Mouse (Mus musculus) ES-E14 (cell line): ENCODE results near the gene Sucnr1. TPM values are rescaled to one million over a fixed set of nuclear protein-coding genes. Genes with fewer than 3 reads are reported as not detected.

Experiments
- DNase-seq: peaks from one replicate; pipeline ENCODE4 v3.0.0-alpha.2; 2013; ENCODE audit warnings: low read depth, low spot score
- H3K27ac ChIP-seq: 2 replicates; pipeline ENCODE4 v1.5.1; 2012; ENCODE audit warnings: low read depth, mild to moderate bottlenecking, low read length, moderate library complexity, mixed read lengths; ENCODE audit not compliant: poor library complexity, insufficient read depth, severe bottlenecking
- H3K36me3 ChIP-seq: 2 replicates; pipeline ENCODE4 v1.6.1; 2012; ENCODE audit warnings: mild to moderate bottlenecking, low read length, moderate library complexity, mixed read lengths; ENCODE audit not compliant: control insufficient read depth, poor library complexity, insufficient read depth, severe bottlenecking
- H3K4me1 ChIP-seq, 2 experiments: fragments of 150-350 bp in 1 of 2; sonication (generic) in 1 of 2; 2 replicates each; pipeline ENCODE4 v1.6.1; 2012; ENCODE audit warnings: low read length in 2 of 2, mild to moderate bottlenecking in 1 of 2, mixed read lengths in 1 of 2; ENCODE audit not compliant: control insufficient read depth in 2 of 2, insufficient read depth in 2 of 2, poor library complexity in 1 of 2
- H3K4me3 ChIP-seq, 2 experiments: fragments of 150-350 bp in 1 of 2; sonication (generic) in 1 of 2; 2 replicates each; pipeline ENCODE4 v1.5.1; 2012; ENCODE audit warnings: low read length in 2 of 2, low read depth in 1 of 2, mild to moderate bottlenecking in 1 of 2, mixed read lengths in 1 of 2; ENCODE audit not compliant: insufficient read depth in 1 of 2, poor library complexity in 1 of 2, severe bottlenecking in 1 of 2
- H3K9ac ChIP-seq: 2 replicates; pipeline ENCODE4 v1.6.1; 2012; ENCODE audit warnings: low read depth, mild to moderate bottlenecking, low read length, mixed read lengths; ENCODE audit not compliant: poor library complexity, insufficient read depth, severe bottlenecking
- H3K9me3 ChIP-seq: fragments of 150-350 bp; sonication (generic); 2 replicates; pipeline ENCODE4 v1.6.1; 2012; ENCODE audit warnings: low read depth, mild to moderate bottlenecking, low read length; ENCODE audit not compliant: control insufficient read depth, insufficient read depth
- CHD2 ChIP-seq: IDR thresholded peaks from 2 replicates; pipeline ENCODE4 v1.6.1; 2014; ENCODE audit warnings: mild to moderate bottlenecking, low read depth, low read length, inconsistent platforms
- HCFC1 ChIP-seq: IDR thresholded peaks from 2 replicates; pipeline ENCODE4 v1.6.1; 2012; ENCODE audit warnings: low read length, inconsistent platforms, borderline replicate concordance; ENCODE audit not compliant: insufficient read depth
- MAFK ChIP-seq: IDR thresholded peaks from 2 replicates; pipeline ENCODE4 v1.6.1; 2014; ENCODE audit warnings: mild to moderate bottlenecking, low read depth, low read length, inconsistent platforms; ENCODE audit not compliant: insufficient read depth
- ZC3H11A ChIP-seq: IDR thresholded peaks from 2 replicates; pipeline ENCODE4 v1.6.1; 2012; ENCODE audit warnings: low read depth, mild to moderate bottlenecking, inconsistent platforms, low read length, borderline replicate concordance
- ZNF384 ChIP-seq: IDR thresholded peaks from 2 replicates; pipeline ENCODE4 v1.6.1; 2012; ENCODE audit warnings: low read depth, low read length, inconsistent platforms
- in situ Hi-C, 2 experiments: fragments of 600-800 bp; cut with MboI; formaldehyde crosslinking; loops; one replicate each; pipeline ENCODE4 v1.15.1; 2025; ENCODE audit warnings: low sequenced_read_pairs in 2 of 2, inconsistent platforms in 1 of 2; ENCODE audit not compliant: unreplicated experiment in 2 of 2
- total RNA-seq: library from RNA; depleted of rRNA; stranded (reverse); fragments of 300-350 nt; gene quantifications from 2 replicates; pipeline ENCODE4 v1.2.3, GENCODE M21; 2012

The Sucnr1 gene
- total RNA-seq, 1 experiment, result not detected

- in situ Hi-C loops, result no loop called here
- Histone ChIP-seq H3K9ac (no peak overlapping the region), H3K27ac (no peak overlapping the region), H3K36me3 (no peaks in the 10 kb centered on the region), H3K9me3 (no peaks in the 10 kb centered on the region), H3K4me3 (no peak overlapping the region), H3K4me1 (no peaks in the 10 kb centered on the region)
- no peak for DNase-seq
- TF ChIP-seq ZC3H11A, result no peak
- no peak for TF ChIP-seq ZNF384
- TF ChIP-seq CHD2, result no peak
- TF ChIP-seq MAFK, result no peak
- no peak for TF ChIP-seq HCFC1
These were observed 32.9 kb downstream of the Sucnr1 start for GRCm38 (mm10) chr3:60114571-60114970.

DNA sequence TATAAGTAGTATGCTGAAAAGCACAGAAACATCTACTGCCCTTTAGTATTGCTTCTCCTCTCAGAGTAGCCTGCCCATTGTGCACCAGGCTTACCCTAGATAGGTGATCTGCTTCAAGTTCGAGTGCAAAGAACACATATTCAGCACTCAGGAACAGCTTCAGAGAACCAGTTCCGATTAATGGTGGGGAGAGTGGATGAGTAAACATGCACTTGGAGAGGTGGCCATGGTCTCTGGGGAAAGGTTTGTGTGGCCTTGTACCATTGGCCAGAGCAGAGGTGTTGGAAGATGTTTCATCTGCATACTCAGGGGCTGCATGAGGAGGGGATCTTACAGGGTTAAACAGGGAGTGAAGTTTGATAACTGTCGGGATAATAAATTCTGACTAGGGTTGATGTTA, 39.8 kb downstream of the Sucnr1 start:
- no peaks in the 10 kb centered on the region for H3K4me1 ChIP-seq
- in situ Hi-C loops, result no loop called here

GRCm38 (mm10) chr3:60123859-60124794, 42.5 kb downstream of the Sucnr1 start:
- no peak for DNase-seq
- Histone ChIP-seq H3K4me1 (no peaks in the 10 kb centered on the region), H3K4me3 (no peak overlapping the region), H3K9me3 (no peaks in the 10 kb centered on the region), H3K27ac (no peak overlapping the region), H3K36me3 (no peaks in the 10 kb centered on the region), H3K9ac (no peak overlapping the region)
- TF ChIP-seq HCFC1 (no peak), ZNF384 (no peak), CHD2 (no peak), ZC3H11A (no peak), MAFK (no peak)
- in situ Hi-C loops, result no loop called here

More for the DNA sequence above, 39.8 kb downstream of the Sucnr1 start:
- Histone ChIP-seq H3K4me3 (no peak overlapping the region), H3K36me3 (no peaks in the 10 kb centered on the region), H3K9ac (no peak overlapping the region), H3K9me3 (no peaks in the 10 kb centered on the region), H3K27ac (no peak overlapping the region)
- no peak for DNase-seq
- no peak for TF ChIP-seq ZC3H11A
- TF ChIP-seq ZNF384, result no peak
- no peak for TF ChIP-seq MAFK
- no peak for TF ChIP-seq HCFC1
- no peak for TF ChIP-seq CHD2

DNA sequence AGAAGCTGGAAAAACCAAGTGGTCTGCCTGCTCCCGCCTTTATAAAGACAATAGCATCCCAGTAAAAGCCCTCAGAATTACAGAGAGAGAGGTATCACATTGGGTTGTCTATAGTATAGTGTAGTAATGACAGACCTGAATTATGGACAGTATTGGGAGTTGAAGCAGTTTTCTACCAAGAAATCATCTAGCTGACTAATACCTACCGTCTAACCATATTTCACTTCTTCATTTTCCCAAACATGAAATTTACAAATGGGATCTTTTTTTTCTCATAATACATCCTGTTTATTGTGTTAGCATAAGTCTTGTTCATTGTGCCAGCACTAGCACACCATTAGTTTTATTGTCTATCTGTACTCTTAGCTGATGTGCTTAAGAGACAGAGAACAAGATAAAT, 44.9 kb downstream of the Sucnr1 start:
- no peak for DNase-seq
- Histone ChIP-seq H3K27ac (no peak overlapping the region), H3K4me3 (no peak overlapping the region), H3K4me1 (no peaks in the 10 kb centered on the region), H3K36me3 (no peaks in the 10 kb centered on the region), H3K9ac (no peak overlapping the region), H3K9me3 (no peaks in the 10 kb centered on the region)
- in situ Hi-C loops, result no loop called here
- no peak for TF ChIP-seq HCFC1

DNA sequence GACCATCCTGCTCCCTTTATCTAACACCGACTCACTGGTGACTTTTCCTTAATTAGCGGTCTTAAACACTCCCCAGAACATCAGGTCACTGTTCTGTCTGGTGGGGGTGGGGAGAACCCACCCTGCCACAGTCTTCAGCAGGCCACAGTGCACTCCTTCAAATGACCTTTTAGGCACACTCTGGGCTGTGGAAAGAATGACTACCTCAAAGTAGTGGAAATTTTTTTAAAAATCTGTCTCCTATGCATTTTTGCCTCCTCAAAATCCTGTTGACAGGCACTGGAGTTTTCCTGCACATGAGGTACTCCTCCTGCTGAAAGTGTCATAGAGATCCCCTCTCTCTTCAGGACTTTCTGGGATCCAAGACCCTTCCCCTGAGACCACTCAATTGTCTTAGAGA, 46.6 kb downstream of the Sucnr1 start:
- no peak for DNase-seq
- in situ Hi-C loops, result no loop called here

More for the DNA sequence above, 46.6 kb downstream of the Sucnr1 start:
- TF ChIP-seq ZNF384 (no peak), MAFK (no peak), ZC3H11A (no peak), CHD2 (no peak), HCFC1 (no peak)
- H3K27ac ChIP-seq, result no peak overlapping the region
- no peak overlapping the region for H3K4me3 ChIP-seq
- H3K36me3 ChIP-seq, result no peaks in the 10 kb centered on the region
- no peaks in the 10 kb centered on the region for H3K9me3 ChIP-seq
- no peaks in the 10 kb centered on the region for H3K4me1 ChIP-seq
- no peak overlapping the region for H3K9ac ChIP-seq
